Mouse (Mus musculus) heart, postnatal 36 days (tissue): ENCODE results near the gene Sae1. TPM values are rescaled to one million over a fixed set of nuclear protein-coding genes. Genes with fewer than 3 reads are reported as not detected.
"Not testable (repeated sequence)": the region's sequence is repeated elsewhere in the genome, so short reads cannot be mapped to it uniquely, and the experiment has no call there.

Experiments used
- DNase-seq, 2 experiments: peaks; one replicate each; pipeline ENCODE4 v3.0.0; 2021 to 2022
- intact Hi-C: fragments of 180-260 bp; cut with DNase I; formaldehyde crosslinking; loops from one replicate; pipeline ENCODE4 v1.15.1; 2025
- total RNA-seq, 2 experiments: library from RNA; stranded (reverse); gene quantifications; 2 replicates each; pipeline ENCODE4 v1.2.3; 2021

Sae1 gene
- total RNA-seq, 2 experiments from 2014 or later = 33.6 to 35.7 TPM

DNA sequence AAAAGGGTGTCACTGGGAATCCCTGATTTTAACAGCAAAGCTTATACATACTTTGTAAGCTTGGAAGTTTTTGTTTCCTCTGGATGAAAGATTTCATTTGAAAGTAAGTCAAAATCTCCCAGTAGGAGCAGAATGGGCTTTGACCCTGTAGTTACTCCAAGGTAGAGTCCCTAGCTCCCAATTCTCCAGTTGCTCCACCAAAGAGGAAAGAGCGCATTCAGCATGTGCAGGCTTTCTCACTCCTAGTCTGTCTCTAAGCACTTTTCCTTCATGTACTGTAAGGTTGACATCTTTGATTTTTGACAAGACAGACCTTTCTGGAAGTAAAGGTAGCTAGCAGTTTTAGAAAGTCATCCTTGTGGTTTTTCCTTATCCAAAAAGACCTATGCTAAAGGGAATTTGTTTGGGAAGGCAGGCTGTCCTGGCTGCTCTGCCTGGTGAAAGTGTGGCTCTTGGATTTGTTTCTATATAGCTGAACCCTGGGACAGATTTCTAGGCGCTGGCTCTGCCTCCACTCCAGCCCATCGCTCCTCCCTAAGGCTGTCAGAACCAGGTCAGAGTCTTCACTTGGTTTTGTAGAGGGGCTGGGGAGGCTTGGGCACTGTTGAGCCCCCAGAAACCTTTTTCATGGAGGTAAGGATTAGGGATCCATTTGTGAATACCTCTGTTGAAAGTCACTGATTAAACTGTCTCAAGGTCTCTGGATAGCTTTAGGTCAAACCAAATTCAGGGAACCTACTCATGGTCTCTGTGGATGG is 16.9 kb upstream of the Sae1 start:
- DNase-seq = peak in 1 of 2 experiments; percentile 44
- intact Hi-C loops = no loop called here

GRCm38 (mm10) chr7:16402968-16403948 is 15.7 kb upstream of the Sae1 start:
- peak; percentile 40 to 60 for DNase-seq

DNA sequence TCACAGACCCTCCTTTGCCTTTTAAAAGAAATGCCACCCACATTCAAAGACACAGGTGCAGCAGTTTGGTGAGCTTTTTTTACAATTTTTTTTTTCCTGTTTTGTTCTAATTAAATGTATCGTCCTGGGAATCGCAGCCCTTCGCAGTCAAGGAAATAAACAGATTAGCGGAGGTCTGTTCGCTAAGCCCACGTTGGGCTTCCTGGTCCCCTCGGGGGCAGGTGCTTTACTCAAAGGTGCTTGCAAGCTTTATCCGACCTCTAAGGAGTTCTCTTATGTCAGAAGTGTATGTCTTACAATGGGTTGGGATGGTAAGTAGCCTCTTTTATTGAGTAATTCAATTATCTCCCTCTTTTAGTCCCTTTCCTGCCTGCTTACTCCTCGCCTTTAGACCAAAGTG is 14.8 kb upstream of the Sae1 start:
- intact Hi-C loops = no loop called here
- peak in 1 of 2 experiments; percentile 22 for DNase-seq

More at GRCm38 (mm10) chr7:16402968-16403948, 15.7 kb upstream of the Sae1 start:
- intact Hi-C loops = no loop called here

GRCm38 (mm10) chr7:16401991-16402431 is 14.4 kb upstream of the Sae1 start:
- intact Hi-C loops = no loop called here

GRCm38 (mm10) chr7:16400689-16401611 is 13.3 kb upstream of the Sae1 start, which contains the start of gene Zc3h4:
Gene Zc3h4 (plus strand): TSS chr7:16400910.
- DNase-seq = peak; percentile 87 to 97
- intact Hi-C loops = loop anchor here (1.0 kb wide), 1 partner anchor 88 kb away; no protein-coding TSS in a partner anchor

More at GRCm38 (mm10) chr7:16401991-16402431, 14.4 kb upstream of the Sae1 start:
- DNase-seq = peak; percentile 57 to 69

- peak; percentile 96 to 97 for DNase-seq
- intact Hi-C loops = loop anchor here (1.0 to 5.0 kb wide), 2 partner anchors 87 to 217 kb away; no protein-coding TSS in a partner anchor
Observed at GRCm38 (mm10) chr7:16399820-16400688, 12.4 kb upstream of the Sae1 start.

DNA sequence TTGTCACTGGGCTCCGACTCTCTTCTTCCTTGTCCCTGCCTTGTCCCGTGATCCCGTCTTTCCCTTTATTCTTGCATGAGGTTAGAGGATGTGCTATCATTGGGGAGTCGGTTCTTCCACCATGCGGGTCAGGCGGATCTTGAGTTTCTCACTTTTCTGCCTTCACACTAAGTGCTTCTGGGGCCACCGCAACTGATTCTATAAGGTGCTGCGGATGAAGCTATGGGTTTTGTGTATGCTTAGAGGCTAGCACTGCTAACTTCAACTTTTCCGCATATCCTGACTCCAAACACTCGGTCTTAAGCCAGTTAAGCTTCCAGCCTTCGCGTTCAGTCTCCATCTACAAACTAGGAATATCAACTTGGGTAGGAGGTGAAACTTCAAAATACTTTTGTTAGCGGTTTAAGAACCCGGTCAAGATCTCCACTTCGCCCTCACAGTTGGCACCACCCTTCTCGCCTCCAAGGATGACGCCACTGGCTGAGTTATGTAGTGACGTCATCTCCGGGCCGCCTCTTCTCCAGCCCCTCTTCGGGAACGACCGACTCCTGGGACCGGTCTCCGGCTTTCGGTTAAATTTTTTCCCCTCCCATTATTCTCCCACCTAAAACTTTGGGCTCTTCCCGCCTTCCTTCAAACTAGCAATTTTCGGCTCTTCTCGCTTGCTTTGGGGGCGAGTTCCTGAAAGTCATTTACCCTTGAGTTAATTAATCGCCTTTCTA is 11.7 kb upstream of the Sae1 start:
- peak; percentile 89 to 96 for DNase-seq
- intact Hi-C loops = loop anchor here (5.0 kb wide), 1 partner anchor 218 kb away; no protein-coding TSS in a partner anchor

DNA sequence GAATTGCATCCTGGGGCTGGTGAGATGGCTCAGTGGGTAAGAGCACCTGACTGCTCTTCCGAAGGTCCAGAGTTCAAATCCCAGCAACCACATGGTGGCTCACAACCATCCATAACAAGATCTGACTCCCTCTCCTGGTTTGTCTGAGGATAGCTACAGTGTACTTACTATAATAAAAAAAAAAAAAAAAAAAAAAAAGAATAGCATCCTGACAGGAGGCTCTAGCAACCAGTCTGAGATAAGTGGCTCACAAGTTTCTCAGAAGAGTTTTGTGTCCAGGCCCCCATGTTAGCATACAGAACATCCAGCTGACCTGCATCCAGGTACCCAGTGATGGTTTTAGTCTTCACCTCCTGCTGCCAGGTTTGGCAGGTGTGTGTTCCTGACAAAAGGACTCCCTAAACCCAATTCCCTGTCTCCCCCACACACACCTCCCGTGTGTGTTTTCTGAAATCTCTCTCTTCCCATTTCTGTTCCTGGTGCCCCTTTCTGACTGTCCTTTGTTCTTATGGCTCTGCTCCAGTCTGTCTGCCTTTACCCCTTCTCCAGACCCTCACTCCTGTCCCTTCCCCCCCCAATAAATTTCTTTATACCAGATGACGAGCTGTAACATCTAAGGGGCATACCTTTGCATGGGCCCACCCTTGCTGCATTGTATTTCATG is 10.9 kb upstream of the Sae1 start:
- no peak for DNase-seq
- intact Hi-C loops = loop anchor here (5.0 kb wide), 1 partner anchor 219 kb away; no protein-coding TSS in a partner anchor

DNA sequence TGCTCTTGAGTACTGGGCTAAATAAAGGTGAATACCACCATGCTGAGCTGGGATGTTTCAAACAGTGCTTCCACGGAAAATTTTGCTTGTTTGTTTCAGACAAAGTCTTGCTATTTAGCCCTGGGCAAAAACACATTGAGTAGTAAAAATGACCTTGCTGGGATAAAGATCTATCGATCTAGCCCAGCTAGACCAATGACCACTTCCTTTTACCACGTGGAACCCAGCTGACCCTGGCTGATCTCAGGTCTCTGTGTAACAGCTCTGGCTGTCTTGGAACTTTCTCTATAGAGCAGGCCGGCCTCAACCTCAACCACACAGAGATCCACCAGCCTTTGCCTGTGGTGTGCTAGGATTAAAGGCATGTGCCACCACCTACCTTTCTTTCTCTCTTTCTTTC is 9.9 kb upstream of the Sae1 start:
- intact Hi-C loops = loop anchor here (5.0 kb wide), 1 partner anchor 220 kb away; no protein-coding TSS in a partner anchor
- no peak for DNase-seq

- DNase-seq = peak; percentile 42 to 44
- intact Hi-C loops = loop anchor here (1.0 to 5.0 kb wide), 3 partner anchors 30 to 221 kb away; no protein-coding TSS in a partner anchor
Observed at GRCm38 (mm10) chr7:16395944-16396343, 8.3 kb upstream of the Sae1 start.

DNA sequence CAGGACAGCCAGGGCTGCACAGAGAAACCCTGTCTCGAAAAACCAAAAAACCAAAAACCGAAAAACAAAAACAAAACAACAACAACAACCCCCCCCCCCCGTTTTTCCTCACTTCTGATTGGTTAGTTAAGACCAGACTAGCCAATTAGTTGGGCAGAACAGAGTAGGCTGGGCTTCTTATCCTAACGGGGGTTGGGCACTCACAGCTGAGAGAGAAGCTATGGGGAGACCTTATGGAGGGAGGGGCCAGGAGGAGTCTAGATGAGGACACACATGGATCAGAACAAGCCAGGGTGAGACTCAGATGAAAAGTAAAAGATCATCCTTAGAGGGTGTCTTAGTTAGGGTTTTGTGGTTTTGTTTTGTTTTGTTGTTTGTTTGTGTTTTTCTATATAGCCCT is 5.3 kb upstream of the Sae1 start:
- no peak for DNase-seq
- intact Hi-C loops = no loop called here

DNA sequence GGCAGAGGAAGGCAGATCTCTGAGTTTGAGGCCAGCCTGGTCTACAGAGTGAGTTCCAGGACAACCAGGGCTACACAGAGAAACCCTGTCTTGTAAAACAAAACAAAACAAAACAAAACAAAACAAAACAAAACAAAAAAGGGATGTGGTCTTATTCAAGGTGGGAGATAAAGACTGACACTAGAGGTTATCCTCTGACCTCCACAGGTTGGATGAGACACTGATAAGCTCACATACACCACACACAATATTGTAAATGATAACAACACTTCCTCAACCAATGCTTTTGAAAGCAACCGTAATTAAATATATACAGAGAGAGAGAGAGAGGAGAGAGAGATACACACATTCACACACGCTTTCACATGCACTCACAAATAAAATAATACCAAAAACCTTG is 2.3 kb upstream of the Sae1 start:
- DNase-seq, intact Hi-C loops: not testable (repeated sequence)

DNA sequence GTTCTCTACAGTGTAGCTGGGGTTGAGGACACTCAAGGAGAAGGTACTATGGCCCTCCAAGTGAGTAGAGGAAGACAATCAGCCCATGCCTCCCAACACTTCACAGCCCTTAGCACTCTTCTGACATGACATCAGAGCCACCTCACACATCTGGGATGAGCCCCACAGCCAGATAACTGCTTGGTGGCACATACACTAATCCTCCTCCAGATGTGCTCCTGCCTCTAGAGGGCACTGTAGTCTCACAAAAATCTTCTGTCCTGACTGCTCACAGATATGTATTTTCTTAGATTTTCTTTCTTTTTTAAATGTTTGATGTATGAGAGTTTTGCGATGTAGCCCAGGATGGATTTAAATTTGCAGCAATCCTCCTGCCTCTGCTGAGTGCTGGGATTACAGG is 11.1 kb downstream of the Sae1 start:
- intact Hi-C loops = loop anchor here (1.0 to 10.0 kb wide), 3 partner anchors 48 to 184 kb away; no protein-coding TSS in a partner anchor
- DNase-seq = peak; percentile 56 to 57

DNA sequence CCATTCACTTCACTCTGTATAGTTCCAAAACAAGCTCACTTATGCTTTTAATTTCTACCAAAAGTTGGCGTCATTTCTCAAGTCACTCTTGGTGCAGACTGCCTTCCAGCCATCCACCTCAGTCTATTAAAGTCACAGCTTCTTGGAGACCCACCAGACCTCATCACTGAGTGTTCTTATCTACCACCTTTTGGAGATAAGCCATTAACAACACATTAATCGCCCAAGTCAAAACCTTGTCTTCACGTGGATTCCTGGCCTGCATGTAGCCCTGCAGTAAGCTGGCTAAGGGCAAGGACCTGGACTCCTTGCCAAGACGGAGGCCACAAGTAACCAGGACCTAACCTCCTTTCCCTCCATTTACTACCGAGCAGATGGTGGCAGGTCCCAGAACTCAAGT is 12.6 kb downstream of the Sae1 start:
- intact Hi-C loops = loop anchor here (1.0 to 10.0 kb wide), 3 partner anchors 50 to 183 kb away; no protein-coding TSS in a partner anchor
- no peak for DNase-seq

- intact Hi-C loops = loop anchor here (1.0 to 10.0 kb wide), 2 partner anchors 51 to 79 kb away; no protein-coding TSS in a partner anchor
Observed at GRCm38 (mm10) chr7:16373719-16374118, 13.9 kb downstream of the Sae1 start.

DNA sequence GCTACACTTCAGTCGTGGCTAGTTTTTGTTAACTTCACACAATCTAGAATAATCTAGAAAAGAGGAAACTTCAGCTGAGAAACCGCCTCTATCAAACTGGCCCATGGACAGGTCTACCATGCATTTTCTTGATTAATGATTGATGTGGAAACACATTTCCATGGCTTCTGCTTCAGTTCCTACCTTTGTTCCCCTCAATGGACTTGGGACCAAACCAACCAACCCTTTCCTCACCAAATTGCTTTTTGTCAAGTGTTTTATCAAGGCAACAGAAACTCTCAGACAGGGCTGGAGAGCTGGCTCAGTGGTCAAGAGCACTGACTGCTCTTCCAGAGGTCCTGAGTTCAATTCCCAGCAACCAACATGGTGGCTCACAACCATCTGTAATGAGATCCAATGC is 17.0 kb downstream of the Sae1 start:
- intact Hi-C loops = loop anchor here (10.0 kb wide), 1 partner anchor 54 kb away; no protein-coding TSS in a partner anchor
- no peak for DNase-seq

More at GRCm38 (mm10) chr7:16373719-16374118, 13.9 kb downstream of the Sae1 start:
- DNase-seq = no peak

DNA sequence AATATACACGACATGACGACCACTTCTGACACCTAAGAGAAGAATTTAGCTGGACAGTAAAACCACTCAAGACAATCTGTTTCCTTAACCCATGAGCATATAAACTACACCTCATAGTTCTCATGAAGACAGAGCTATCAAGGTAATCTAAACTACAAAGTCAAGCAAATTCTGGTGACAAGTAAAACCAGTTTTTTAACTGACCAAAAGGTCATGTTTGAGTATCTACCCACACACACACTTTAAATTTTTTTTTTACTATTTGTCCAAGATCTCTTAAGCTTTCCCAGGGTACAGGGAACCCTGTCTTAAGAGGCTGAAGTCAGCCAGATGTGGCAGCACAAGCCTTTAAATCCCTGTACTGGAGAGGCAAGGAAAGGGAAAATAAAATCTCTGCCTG is 18.8 kb downstream of the Sae1 start:
- intact Hi-C loops = no loop called here
- DNase-seq = no peak
